Mouse (Mus musculus): ENCODE measurements around the gene Magi1.

- TF ChIP-seq REST (IDR thresholded peaks at IDR 0.05; ENCODE audit: insufficient read depth, insufficient read length) (no peak), CEBPB (IDR thresholded peaks at IDR 0.05; ENCODE audit: insufficient read depth, poor library complexity, severe bottlenecking) (no peak), POLR2A (IDR thresholded peaks at IDR 0.05; ENCODE audit: insufficient read length, low read depth) (no peak)
Measured at GRCm38 (mm10) chr6:94251358-94251945, 32.3 kb downstream of the Magi1 start.

Data from myocyte (in vitro differentiated cells).